In the genomic region with DNA sequence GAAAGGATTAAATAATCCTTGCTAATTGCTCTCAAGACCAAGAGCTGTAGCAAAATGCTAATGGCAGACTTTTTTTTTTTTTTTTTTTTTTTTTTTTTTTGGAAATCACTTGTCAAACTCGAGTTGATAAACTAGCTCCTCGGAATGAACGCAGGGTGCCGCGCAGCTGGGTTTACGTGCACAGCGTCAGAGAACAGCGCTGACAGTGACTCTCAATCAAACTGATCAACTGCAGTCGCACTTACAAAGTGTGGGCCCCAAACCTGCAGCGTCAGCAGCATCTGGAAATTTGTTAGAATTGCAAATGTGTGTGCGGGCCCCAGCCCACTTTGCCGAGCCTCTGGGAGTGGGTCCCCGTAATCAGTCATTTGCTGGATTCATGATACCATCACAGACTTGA, we compare ENCODE assay signal across 18 mouse cellular contexts.
DNase-seq lines count a peak whose midpoint lies in the region; ATAC-seq and TF ChIP-seq lines count a peak whose summit lies in the region.
"Had no signal": no experiment of that assay in that cellular context is flagged by ENCODE, and none has a peak within 500 bp of the region (broad histone marks: within the 10 kb centered on the region; RNA-seq: fewer than 3 reads in every experiment).

No protein-coding gene starts in this region.

- peaks cover 8% of the 10 kb centered on the region; the same call in 1 of the 2 replicates for H3K4me1 ChIP-seq in forebrain, embryonic 15.5 days
- H3K4me1 ChIP-seq in forebrain, embryonic 11.5 days (replicated peaks; ENCODE audit: control insufficient read depth, insufficient read depth, low read length): no peaks in the 10 kb centered on the region
- no peaks in the 10 kb centered on the region for H3K4me1 ChIP-seq in heart, embryonic 16.5 days (ENCODE audit: control insufficient read depth, insufficient read depth, low read length)
- H3K4me1 ChIP-seq in midbrain, postnatal 0 days (ENCODE audit: insufficient read depth, low read length): no peaks in the 10 kb centered on the region
- no peaks in the 10 kb centered on the region for H3K4me1 ChIP-seq in midbrain, embryonic 10.5 days
- H3K4me1 ChIP-seq: lung, embryonic 15.5 days had no signal

- H3K9ac ChIP-seq in forebrain, embryonic 15.5 days (replicated peaks): no peak overlapping the region
- H3K9ac ChIP-seq in forebrain, embryonic 11.5 days (ENCODE audit: low read length): no peak overlapping the region
- H3K9ac ChIP-seq in heart, embryonic 16.5 days (ENCODE audit: low read length): no peak overlapping the region
- H3K9ac ChIP-seq in midbrain, postnatal 0 days (replicated peaks; ENCODE audit: low read length, poor library complexity, severe bottlenecking): no peak overlapping the region
- H3K9ac ChIP-seq: liver, embryonic 14.5 days; lung, embryonic 15.5 days; neural tube, embryonic 13.5 days had no signal

- 0 out of 2 replicates have a peak, but pooled peaks have one; percentile 38 for ATAC-seq in forebrain, embryonic 15.5 days (replicated peaks)
- no peak for ATAC-seq in forebrain, embryonic 11.5 days (replicated peaks; ENCODE audit: low FRiP score)
- no peak for ATAC-seq in heart, embryonic 16.5 days (replicated peaks; ENCODE audit: extremely low read depth, insufficient read depth, low FRiP score)
- ATAC-seq in midbrain, postnatal 0 days (ENCODE audit: low FRiP score): no peak

- H3K27ac ChIP-seq in forebrain, embryonic 15.5 days (replicated peaks): no peak overlapping the region
- H3K27ac ChIP-seq in forebrain, embryonic 11.5 days (ENCODE audit: low read depth, low read length): no peak overlapping the region
- no peak overlapping the region for H3K27ac ChIP-seq in heart, embryonic 16.5 days (ENCODE audit: low read length)
- no peak overlapping the region for H3K27ac ChIP-seq in midbrain, postnatal 0 days (ENCODE audit: low read depth, low read length)
- H3K27ac ChIP-seq in midbrain, embryonic 10.5 days (replicated peaks): no peak overlapping the region
- H3K27ac ChIP-seq: gastrocnemius, adult 2 months; liver, embryonic 14.5 days; lung, embryonic 15.5 days; neural tube, embryonic 13.5 days had no signal

- no peaks in the 10 kb centered on the region for H3K27me3 ChIP-seq in forebrain, embryonic 15.5 days
- no peaks in the 10 kb centered on the region for H3K27me3 ChIP-seq in forebrain, embryonic 11.5 days (ENCODE audit: control insufficient read depth, insufficient read depth, low read length)
- no peaks in the 10 kb centered on the region for H3K27me3 ChIP-seq in heart, embryonic 16.5 days (ENCODE audit: control insufficient read depth, insufficient read depth, low read length)
- no peaks in the 10 kb centered on the region for H3K27me3 ChIP-seq in midbrain, postnatal 0 days (ENCODE audit: insufficient read depth, low read length)
- H3K27me3 ChIP-seq in midbrain, embryonic 10.5 days (ENCODE audit: low read depth, poor library complexity, severe bottlenecking): no peaks in the 10 kb centered on the region
- H3K27me3 ChIP-seq: CH12.LX; lung, embryonic 15.5 days; neural tube, embryonic 13.5 days had no signal

- intact Hi-C loops in heart, postnatal 36 days (cut with DNase I): no loop called here

- no peak overlapping the region for H3K4me3 ChIP-seq in forebrain, embryonic 15.5 days
- no peak overlapping the region for H3K4me3 ChIP-seq in forebrain, embryonic 11.5 days (ENCODE audit: low read depth, low read length)
- no peak overlapping the region for H3K4me3 ChIP-seq in heart, embryonic 16.5 days (ENCODE audit: low read length)
- H3K4me3 ChIP-seq in midbrain, postnatal 0 days (ENCODE audit: low read depth, low read length): no peak overlapping the region
- H3K4me3 ChIP-seq in midbrain, embryonic 10.5 days: no peak overlapping the region
- H3K4me3 ChIP-seq: gastrocnemius, adult 2 months; lung, embryonic 15.5 days; neural tube, embryonic 13.5 days had no signal

- H3K36me3 ChIP-seq in forebrain, embryonic 15.5 days: no peaks in the 10 kb centered on the region
- H3K36me3 ChIP-seq in forebrain, embryonic 11.5 days (ENCODE audit: control insufficient read depth, insufficient read depth, low read length): no peaks in the 10 kb centered on the region
- H3K36me3 ChIP-seq in heart, embryonic 16.5 days (ENCODE audit: control insufficient read depth, insufficient read depth): no peaks in the 10 kb centered on the region
- H3K36me3 ChIP-seq in midbrain, postnatal 0 days (ENCODE audit: insufficient read depth, low read length): no peaks in the 10 kb centered on the region; the same call in 1 of the 2 replicates
- H3K36me3 ChIP-seq in midbrain, embryonic 10.5 days: no peaks in the 10 kb centered on the region
- H3K36me3 ChIP-seq: lung, embryonic 15.5 days; neural tube, embryonic 13.5 days had no signal

- H3K9me3 ChIP-seq in forebrain, embryonic 15.5 days: no peaks in the 10 kb centered on the region
- no peaks in the 10 kb centered on the region for H3K9me3 ChIP-seq in forebrain, embryonic 11.5 days (ENCODE audit: control insufficient read depth, low read length)
- no peaks in the 10 kb centered on the region for H3K9me3 ChIP-seq in heart, embryonic 16.5 days (replicated peaks; ENCODE audit: control insufficient read depth, low read length)
- no peaks in the 10 kb centered on the region for H3K9me3 ChIP-seq in midbrain, postnatal 0 days (ENCODE audit: low read length)
- H3K9me3 ChIP-seq in midbrain, embryonic 10.5 days (replicated peaks): no peaks in the 10 kb centered on the region
- H3K9me3 ChIP-seq: lung, embryonic 15.5 days; neural tube, embryonic 13.5 days had no signal

- WGBS in forebrain, embryonic 15.5 days: 49% methylated on average over 13 of the region's 13 CpGs
- WGBS in forebrain, embryonic 11.5 days: 65% methylated on average over 13 of the region's 13 CpGs
- 35% methylated on average over 13 of the region's 13 CpGs for WGBS in heart, embryonic 16.5 days
- 63% methylated on average over 13 of the region's 13 CpGs for WGBS in midbrain, postnatal 0 days
- WGBS in midbrain, embryonic 10.5 days: 82% methylated on average over 13 of the region's 13 CpGs

- no peak for DNase-seq in forebrain, embryonic 11.5 days (ENCODE audit: low spot score)
- no peak for DNase-seq in heart, postnatal 36 days
- DNase-seq in midbrain, postnatal 0 days (ENCODE audit: low spot score): peak; percentile 20
- DNase-seq in midbrain, embryonic 10.5 days (ENCODE audit: low spot score): no peak
- DNase-seq in frontal cortex, postnatal 10 days (ENCODE audit: low spot score in 2 of 2): no peak
- DNase-seq: adrenal gland, postnatal 36 days; gastrocnemius, adult 2 months; kidney, adult 11 months; lung, postnatal 4 days; right cerebral cortex, postnatal 14 days; spleen, adult 18-20 months had no signal

- TF ChIP-seq CTCF in midbrain, postnatal 0 days (IDR thresholded peaks at IDR 0.05): no peak

- H3K4me2 ChIP-seq in forebrain, embryonic 15.5 days (replicated peaks): no peak overlapping the region
- H3K4me2 ChIP-seq in forebrain, embryonic 11.5 days (ENCODE audit: low read depth, low read length, severe bottlenecking): no peak overlapping the region
- 0 out of 2 replicates have a peak overlapping the region, but pooled peaks have one; percentile 3 for H3K4me2 ChIP-seq in heart, embryonic 16.5 days (ENCODE audit: low read depth, low read length)
- H3K4me2 ChIP-seq in midbrain, postnatal 0 days (ENCODE audit: low read depth, low read length, poor library complexity, severe bottlenecking): no peak overlapping the region
- H3K4me2 ChIP-seq: lung, embryonic 15.5 days; midbrain, embryonic 11.5 days; neural tube, embryonic 13.5 days had no signal
